Mouse (Mus musculus) neural tube, embryonic 15.5 days (tissue): Measurements from ENCODE around the gene Zer1. TPM values are rescaled to one million over a fixed set of nuclear protein-coding genes. Genes with fewer than 3 reads are reported as not detected.
A peak's percentile ranks its signal among the peaks of the same experiment; 100 is the strongest.
"Not testable (repeated sequence)": the region's sequence is repeated elsewhere in the genome, so short reads cannot be mapped to it uniquely, and the experiment has no call there.

ENCODE experiments used
- ATAC-seq: fragments of 200-750 bp; cut with Nextera tagmentation; 2 replicates; pipeline ENCODE4 v1.8.0; 2017; ENCODE audit warnings: mild to moderate bottlenecking, moderate TSS enrichment, moderate library complexity; ENCODE audit not compliant: low FRiP score
- H3K27ac ChIP-seq: fragments of 300-500 bp; sonication (generic); replicated peaks from 2 replicates; pipeline ENCODE4 v1.5.1; 2015; ENCODE audit warnings: mild to moderate bottlenecking, inconsistent platforms
- H3K27me3 ChIP-seq: fragments of 300-500 bp; sonication (generic); replicated peaks from 2 replicates; pipeline ENCODE4 v1.6.1; 2015; ENCODE audit warnings: inconsistent platforms
- H3K36me3 ChIP-seq: fragments of 300-500 bp; sonication (generic); 2 replicates; pipeline ENCODE4 v1.6.1; 2015; ENCODE audit warnings: inconsistent platforms
- H3K4me1 ChIP-seq: fragments of 300-500 bp; sonication (generic); 2 replicates; pipeline ENCODE4 v1.6.1; 2015; ENCODE audit warnings: inconsistent platforms
- H3K4me2 ChIP-seq: fragments of 300-500 bp; sonication (generic); 2 replicates; pipeline ENCODE4 v1.6.1; 2015; ENCODE audit warnings: inconsistent platforms, mild to moderate bottlenecking, moderate library complexity
- H3K4me3 ChIP-seq: fragments of 300-500 bp; sonication (generic); replicated peaks from 2 replicates; pipeline ENCODE4 v1.5.1; 2015; ENCODE audit warnings: mild to moderate bottlenecking, inconsistent platforms
- H3K9ac ChIP-seq: fragments of 300-500 bp; sonication (generic); replicated peaks from 2 replicates; pipeline ENCODE4 v1.6.1; 2015; ENCODE audit warnings: mild to moderate bottlenecking, inconsistent platforms
- H3K9me3 ChIP-seq: fragments of 300-500 bp; sonication (generic); replicated peaks from 2 replicates; pipeline ENCODE4 v1.6.1; 2016; ENCODE audit warnings: inconsistent platforms
- WGBS: fragments of 180-500 bp; shearing (Covaris S2); methylation state at CpG from one replicate; pipeline ENCODE4 v1.1.7; 2015; ENCODE audit warnings: mixed read lengths; 5-methylcytosine and 5-hydroxymethylcytosine counted together
- polyA plus RNA-seq: library from polyadenylated mRNA; unstranded; fragments of >200 nt; fragmentation: Nextera tagmentation; extraction: Ambion mirVana; gene quantifications from 2 replicates; pipeline ENCODE4 v1.2.1, GENCODE M21; 2015

Zer1 gene
- polyA plus RNA-seq, 1 experiment from 2014 or later = 14.5 TPM

GRCm38 (mm10) chr2:30144436-30144835 is 20.1 kb upstream of the Zer1 start:
- 96% methylated on average over 4 of the region's 4 CpGs for WGBS
- Histone ChIP-seq H3K4me2 (no peak overlapping the region), H3K4me1 (no peaks in the 10 kb centered on the region), H3K27me3 (no peaks in the 10 kb centered on the region), H3K9me3 (no peaks in the 10 kb centered on the region), H3K4me3 (no peak overlapping the region), H3K9ac (no peak overlapping the region), H3K36me3 (peaks cover 91% of the 10 kb centered on the region), H3K27ac (no peak overlapping the region)
- no peak for ATAC-seq

DNA sequence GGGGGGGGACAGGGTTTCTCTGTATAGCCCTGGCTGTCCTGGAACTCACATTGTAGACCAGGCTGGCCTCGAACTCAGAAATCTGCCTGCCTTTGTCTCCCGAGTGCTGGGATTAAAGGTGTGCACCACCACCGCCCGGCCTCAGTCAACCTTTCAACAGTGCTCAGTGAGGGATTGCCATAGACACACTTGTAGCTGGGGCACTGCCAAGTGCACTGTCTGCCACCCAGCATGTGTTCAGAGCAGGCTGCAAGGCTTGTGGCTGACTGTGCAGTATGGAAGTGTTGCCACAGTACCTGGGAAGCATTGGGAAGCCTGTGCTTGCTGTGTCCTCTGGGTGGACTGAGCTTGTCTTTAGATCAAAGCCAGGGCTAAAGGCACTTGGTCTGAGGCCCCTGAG is 15.6 kb upstream of the Zer1 start:
- peaks cover 24% of the 10 kb centered on the region for H3K4me1 ChIP-seq
- not testable (repeated sequence) for H3K9me3 ChIP-seq, H3K9ac ChIP-seq, H3K27ac ChIP-seq, H3K27me3 ChIP-seq, H3K4me2 ChIP-seq, ATAC-seq, H3K4me3 ChIP-seq
- WGBS = 93% methylated on average over 4 of the region's 4 CpGs
- H3K36me3 ChIP-seq = peaks cover 67% of the 10 kb centered on the region

DNA sequence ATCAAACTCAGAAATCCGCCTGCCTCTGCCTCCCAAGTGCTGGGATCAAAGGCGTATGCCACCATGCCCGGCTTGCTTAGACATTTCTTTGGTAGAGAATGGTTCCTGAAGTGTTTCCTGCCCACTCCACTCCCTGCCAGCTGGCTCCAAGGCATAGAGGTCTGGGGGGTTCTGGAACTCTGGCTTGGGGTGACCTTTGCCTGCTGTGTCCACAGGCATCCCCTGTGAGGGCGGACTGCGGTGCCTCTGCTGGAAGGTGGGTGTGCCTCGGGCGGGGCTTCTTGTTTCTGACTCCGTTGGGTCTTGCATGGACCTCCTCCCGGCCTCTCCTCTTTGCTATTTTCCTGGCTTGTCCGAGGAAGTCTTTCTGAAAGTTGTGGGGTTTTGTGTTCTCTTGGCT is 12.1 kb upstream of the Zer1 start:
- no peak for ATAC-seq
- Histone ChIP-seq H3K27ac (no peak overlapping the region), H3K4me2 (no peak overlapping the region), H3K9ac (no peak overlapping the region), H3K27me3 (no peaks in the 10 kb centered on the region), H3K36me3 (peaks cover 32% of the 10 kb centered on the region), H3K9me3 (no peaks in the 10 kb centered on the region), H3K4me3 (no peak overlapping the region), H3K4me1 (peaks cover 42% of the 10 kb centered on the region)
- 92% methylated on average over 10 of the region's 10 CpGs for WGBS

DNA sequence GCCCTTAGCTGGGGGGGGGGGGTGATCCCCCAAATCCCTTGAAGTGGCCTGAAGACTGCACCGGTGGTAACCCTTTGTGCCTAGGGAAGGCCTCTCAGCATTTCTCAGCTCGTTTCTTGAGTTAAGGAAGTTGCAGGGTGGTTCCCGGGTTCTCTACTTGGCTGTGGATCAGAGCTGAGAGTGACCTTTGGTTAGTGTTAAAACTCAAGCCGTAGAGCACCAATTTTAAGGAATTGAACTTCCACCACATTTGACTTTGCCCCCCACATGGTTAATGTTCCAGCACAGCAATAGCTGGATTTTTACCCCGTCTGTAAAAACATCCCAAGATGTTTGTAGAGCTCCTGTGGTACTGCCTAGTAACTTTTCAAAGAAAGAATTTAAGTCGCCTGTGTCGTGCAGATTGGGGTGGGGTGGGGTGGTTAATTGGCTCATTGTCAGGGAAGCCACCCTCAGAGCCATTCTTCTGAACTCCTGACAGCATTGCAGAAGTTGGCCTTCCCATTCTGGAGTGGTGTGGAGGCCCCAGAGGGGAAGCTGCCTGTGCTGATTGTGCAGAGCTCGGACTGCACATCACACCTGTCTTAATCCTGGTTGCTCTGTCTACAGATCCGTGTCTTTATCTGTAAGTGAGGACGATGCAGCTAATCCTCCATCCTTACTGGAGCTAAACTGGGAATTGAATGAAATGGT is 10.7 kb upstream of the Zer1 start:
- peak overlapping the region; percentile 93 for H3K4me2 ChIP-seq
- WGBS = 47% methylated on average over 10 of the region's 10 CpGs
- peak overlapping the region; percentile 87; the same call in 1 of the 2 replicates for H3K27ac ChIP-seq
- H3K27me3 ChIP-seq = no peaks in the 10 kb centered on the region
- peak overlapping the region; percentile 86 for H3K4me3 ChIP-seq
- peak overlapping the region; percentile 76 for H3K9ac ChIP-seq
- peaks cover 18% of the 10 kb centered on the region for H3K36me3 ChIP-seq
- H3K9me3 ChIP-seq = no peaks in the 10 kb centered on the region
- H3K4me1 ChIP-seq = peaks cover 42% of the 10 kb centered on the region
- no peak for ATAC-seq

DNA sequence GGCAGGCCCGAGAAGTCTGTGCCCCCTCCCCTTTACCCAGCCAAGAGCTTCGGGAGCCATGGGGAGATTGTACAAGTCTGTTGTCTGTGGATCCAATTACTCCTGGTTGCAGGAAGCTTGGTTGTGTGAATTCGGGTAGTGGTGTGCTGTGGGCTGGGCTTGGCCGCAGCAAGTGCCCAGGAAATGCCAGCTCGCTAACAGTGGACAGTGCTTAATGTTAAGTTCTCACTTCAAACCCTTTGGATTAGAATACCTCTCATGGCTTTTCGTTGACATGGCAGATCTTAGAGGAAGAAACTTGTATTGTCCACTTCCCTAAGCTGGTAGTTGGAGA is 10.0 kb upstream of the Zer1 start:
- Histone ChIP-seq H3K4me3 (peak overlapping the region; percentile 86), H3K27me3 (no peaks in the 10 kb centered on the region), H3K4me1 (peaks cover 42% of the 10 kb centered on the region), H3K36me3 (peaks cover 17% of the 10 kb centered on the region), H3K9ac (peak overlapping the region; percentile 76), H3K9me3 (no peaks in the 10 kb centered on the region), H3K27ac (peak overlapping the region; percentile 87), H3K4me2 (peak overlapping the region; percentile 93)
- peak; percentile 28; the same call in 1 of the 2 replicates for ATAC-seq
- 23% methylated on average over 6 of the region's 6 CpGs for WGBS

DNA sequence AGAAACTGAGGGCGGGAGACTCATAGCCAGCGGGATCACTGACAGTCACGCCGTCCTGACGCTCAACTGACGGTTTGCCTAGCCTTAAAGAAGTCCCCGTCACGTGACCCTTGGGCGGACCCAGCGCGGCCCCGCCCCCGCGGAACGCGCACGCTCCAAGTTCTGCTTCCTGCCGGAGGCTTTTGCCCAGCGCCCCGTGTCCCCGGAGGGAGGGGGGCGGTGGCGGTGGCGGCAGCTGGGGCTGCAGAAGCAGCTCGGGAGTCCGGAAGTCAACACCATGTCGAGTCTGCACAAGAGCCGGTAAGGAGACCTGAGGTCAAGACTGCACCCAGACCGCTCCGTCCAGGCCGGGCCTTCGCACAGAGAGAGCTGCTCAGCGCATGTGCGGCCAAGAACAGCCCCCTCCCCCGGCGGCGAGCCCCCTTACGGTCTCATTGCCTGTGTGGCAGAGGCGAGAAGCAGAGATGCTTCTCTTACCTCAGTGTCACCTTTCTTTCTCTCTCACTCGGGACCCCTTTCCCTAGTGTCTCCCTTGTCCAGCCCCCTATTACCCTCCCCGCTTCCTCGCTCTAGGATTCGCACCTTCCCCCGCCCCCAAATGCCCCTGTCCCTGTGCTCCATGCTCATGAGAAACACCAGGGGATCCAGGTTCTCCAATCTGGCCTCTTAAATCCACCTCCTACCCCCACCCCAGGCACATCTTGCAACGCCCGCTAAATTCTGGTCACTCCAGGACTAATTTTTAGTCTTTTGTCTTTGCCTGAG is 9.4 kb upstream of the Zer1 start, which contains the start of gene Tbc1d13:
Tbc1d13 (plus strand) TSS at position 134 of the 765 bp plus-strand sequence.
- WGBS = under 1% methylated on average over 46 of the region's 46 CpGs
- Histone ChIP-seq H3K9ac (peak within 1 kb of the TSS; percentile 76), H3K4me3 (peak within 1 kb of the TSS; percentile 86), H3K36me3 (peaks cover 17% of the 10 kb centered on the region), H3K9me3 (no peaks in the 10 kb centered on the region), H3K27me3 (no peaks in the 10 kb centered on the region), H3K27ac (peak within 1 kb of the TSS; percentile 87), H3K4me2 (peak within 1 kb of the TSS; percentile 93), H3K4me1 (peaks cover 42% of the 10 kb centered on the region)
- peak; percentile 94 for ATAC-seq

- peaks cover 17% of the 10 kb centered on the region for H3K36me3 ChIP-seq
- peak overlapping the region; percentile 93 for H3K4me2 ChIP-seq
- peak; percentile 15; the same call in 1 of the 2 replicates for ATAC-seq
- peak overlapping the region; percentile 29 for H3K9ac ChIP-seq
- H3K27ac ChIP-seq = no peak overlapping the region; the same call in none of the 2 replicates
- H3K9me3 ChIP-seq = no peaks in the 10 kb centered on the region
- 27% methylated on average over 16 of the region's 16 CpGs for WGBS
- peak overlapping the region; percentile 86 for H3K4me3 ChIP-seq
- peaks cover 42% of the 10 kb centered on the region for H3K4me1 ChIP-seq
- no peaks in the 10 kb centered on the region for H3K27me3 ChIP-seq
Measured at GRCm38 (mm10) chr2:30132801-30133612, 8.6 kb upstream of the Zer1 start.

DNA sequence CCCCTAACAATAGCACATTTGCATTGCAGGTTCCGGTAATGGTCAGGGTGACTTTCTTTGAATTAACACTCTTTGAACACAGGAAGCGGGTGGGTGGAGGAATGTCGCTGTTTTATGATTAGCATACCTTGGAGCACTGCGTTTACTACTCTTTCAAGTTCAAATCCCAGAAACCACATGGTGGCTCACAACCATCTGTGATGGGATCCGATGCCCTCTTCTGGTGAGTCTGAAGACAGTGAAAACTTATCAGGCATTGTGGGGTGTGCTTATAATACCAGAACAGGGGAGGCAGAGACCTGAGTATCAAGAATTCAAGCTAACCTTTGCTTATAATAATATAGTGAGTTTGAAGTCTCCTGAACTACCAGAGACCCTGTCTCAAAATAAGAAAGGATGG is 6.9 kb upstream of the Zer1 start:
- peaks cover 28% of the 10 kb centered on the region for H3K4me1 ChIP-seq
- not testable (repeated sequence) for H3K4me2 ChIP-seq, H3K9me3 ChIP-seq, H3K27me3 ChIP-seq, ATAC-seq, H3K27ac ChIP-seq, H3K36me3 ChIP-seq, H3K4me3 ChIP-seq, H3K9ac ChIP-seq
- WGBS = 62% methylated on average over 5 of the region's 5 CpGs

GRCm38 (mm10) chr2:30130156-30130555 is 5.8 kb upstream of the Zer1 start:
- Histone ChIP-seq H3K27me3 (no peaks in the 10 kb centered on the region), H3K4me2 (no peak overlapping the region), H3K4me3 (no peak overlapping the region), H3K9ac (no peak overlapping the region), H3K36me3 (no peaks in the 10 kb centered on the region), H3K4me1 (peaks cover 22% of the 10 kb centered on the region), H3K27ac (no peak overlapping the region), H3K9me3 (no peaks in the 10 kb centered on the region)
- ATAC-seq = no peak
- WGBS = 91% methylated on average over 4 of the region's 4 CpGs

DNA sequence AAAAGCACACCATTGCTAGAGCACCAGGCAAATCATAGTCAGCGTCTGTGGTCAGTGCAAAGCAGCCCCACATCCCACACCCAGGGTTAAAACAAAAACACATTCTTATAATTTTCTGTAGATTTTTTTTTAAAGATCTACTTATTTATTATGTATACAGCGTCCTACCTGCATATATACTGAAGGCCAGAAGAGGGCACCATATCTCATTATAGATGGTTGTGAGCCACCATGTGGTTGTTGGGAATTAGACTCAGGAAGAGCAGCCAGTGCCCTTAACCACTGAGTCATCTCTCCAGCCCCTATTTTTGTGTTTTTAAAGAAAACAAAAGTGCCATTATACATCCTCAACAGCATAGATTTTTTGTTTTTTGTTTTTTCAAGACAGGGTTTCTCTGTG is 4.4 kb upstream of the Zer1 start:
- no peak overlapping the region for H3K27ac ChIP-seq
- H3K4me1 ChIP-seq = peaks cover 17% of the 10 kb centered on the region
- H3K4me3 ChIP-seq = no peak overlapping the region
- no peak overlapping the region for H3K9ac ChIP-seq
- WGBS = 35% methylated on average over 2 of the region's 2 CpGs
- H3K36me3 ChIP-seq = no peaks in the 10 kb centered on the region
- ATAC-seq = no peak
- no peaks in the 10 kb centered on the region for H3K9me3 ChIP-seq
- H3K4me2 ChIP-seq = no peak overlapping the region
- no peaks in the 10 kb centered on the region for H3K27me3 ChIP-seq

DNA sequence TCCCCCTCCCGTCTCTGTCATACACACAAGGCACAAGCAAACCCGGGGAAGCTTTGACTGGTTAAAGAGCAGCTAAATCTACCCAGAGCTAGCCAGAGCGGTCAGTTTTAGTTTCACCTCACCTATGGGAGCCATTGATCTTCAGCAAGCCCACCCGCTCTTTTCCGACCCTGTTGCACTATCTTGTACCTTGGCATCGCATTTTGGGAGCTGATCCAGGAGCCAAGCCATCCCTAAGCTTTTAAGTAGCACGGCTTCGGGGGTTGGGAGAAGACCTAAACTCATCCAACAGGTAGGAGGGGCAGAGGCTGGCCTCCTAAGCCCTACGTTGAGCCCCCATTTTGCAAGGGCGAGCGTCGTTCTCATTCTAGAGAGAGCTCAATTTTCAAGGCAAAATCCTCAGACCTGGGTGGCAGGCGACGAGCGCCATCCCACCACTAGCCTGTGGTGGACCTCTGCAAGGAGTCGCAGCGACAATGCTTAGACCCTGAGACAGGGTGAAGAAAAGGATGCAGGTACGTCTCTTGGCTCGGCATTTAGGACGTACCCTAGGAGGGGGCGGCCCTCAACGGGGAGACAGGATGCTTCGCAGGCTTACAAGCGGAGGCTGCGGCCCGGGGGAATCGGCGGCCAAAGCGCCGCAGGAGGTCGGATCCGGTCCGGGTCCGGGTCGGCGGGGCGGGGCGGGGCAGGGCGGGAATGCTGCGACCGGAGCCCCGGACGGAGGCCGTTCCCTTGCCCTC is 485 bp downstream of the Zer1 start:
- Histone ChIP-seq H3K36me3 (no peaks in the 10 kb centered on the region), H3K27ac (peak overlapping the region; percentile 94), H3K9ac (peak overlapping the region; percentile 89), H3K9me3 (no peaks in the 10 kb centered on the region), H3K4me1 (peaks cover 47% of the 10 kb centered on the region), H3K4me3 (peak overlapping the region; percentile 88), H3K4me2 (peak overlapping the region; percentile 96), H3K27me3 (no peaks in the 10 kb centered on the region)
- peak; percentile 53 for ATAC-seq
- 2% methylated on average over 43 of the region's 44 CpGs for WGBS
